Mouse (Mus musculus) cortical plate, adult 2 months (tissue): ENCODE measurements around the gene Ccdc175.

Experiments used
- CTCF ChIP-seq: fragments of 200-500 bp; IDR thresholded peaks from 2 replicates; pipeline ENCODE4 v1.5.1; 2011; ENCODE audit warnings: mild to moderate bottlenecking, control low read depth, low read length; ENCODE audit not compliant: insufficient read depth; ENCODE audit errors: extremely low read depth
- POLR2A ChIP-seq: fragments of 200-500 bp; IDR thresholded peaks from 2 replicates; pipeline ENCODE4 v1.6.1; 2011; ENCODE audit warnings: mild to moderate bottlenecking, low read length, control low read depth; ENCODE audit not compliant: insufficient read depth; ENCODE audit errors: extremely low read depth

- TF ChIP-seq CTCF (peak; percentile 48; the same call in 1 of the 2 replicates), POLR2A (no peak)
These were observed 131.5 kb downstream of the Ccdc175 start for GRCm38 (mm10) chr12:72053303-72053702.
